Mouse (Mus musculus): Measurements from ENCODE around the gene Dock4. TPM values are rescaled to one million over a fixed set of nuclear protein-coding genes. Genes with fewer than 3 reads are reported as not detected.

The Dock4 gene
- total and polyA plus RNA-seq, 2 experiments from 2014 or later: 15.5 to 28.6 TPM

DNA sequence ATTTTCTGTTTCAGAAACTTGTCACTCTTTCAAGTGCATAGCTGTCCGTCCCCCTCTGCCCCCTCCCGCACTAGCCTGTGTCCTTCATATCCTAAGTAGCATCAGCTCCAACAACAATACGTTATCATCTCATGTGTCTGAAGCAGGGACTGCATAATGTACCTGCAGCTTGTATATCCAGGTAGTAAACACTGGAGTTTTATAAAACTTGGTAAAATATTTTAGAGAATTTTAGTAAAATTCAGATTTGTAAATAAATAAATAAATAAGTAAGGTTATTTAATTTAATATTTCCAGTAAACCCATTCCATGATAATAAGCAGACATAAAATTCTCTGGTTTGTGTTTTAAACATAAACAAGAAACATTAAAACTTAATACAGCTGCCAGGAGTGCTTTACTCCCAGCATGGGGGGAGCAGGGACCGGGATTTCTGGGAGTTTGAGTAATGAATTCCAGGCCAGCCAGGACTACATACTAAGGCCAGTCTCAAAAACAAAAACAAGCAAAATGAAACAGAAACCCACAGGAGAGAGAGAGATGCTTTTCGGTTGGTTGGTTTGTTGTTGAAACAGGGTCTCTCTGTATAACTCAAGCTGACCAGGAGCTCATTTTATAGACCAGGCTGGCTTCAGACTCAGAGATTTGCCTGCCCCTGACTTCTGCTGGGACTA, 352.7 kb downstream of the Dock4 start:
- Histone ChIP-seq H3K9ac (replicated peaks; ENCODE audit: low read length, poor library complexity, severe bottlenecking) (no peak overlapping the region), H3K27ac (ENCODE audit: low read depth, low read length) (no peak overlapping the region), H3K4me2 (ENCODE audit: low read depth, low read length, poor library complexity, severe bottlenecking) (no peak overlapping the region), H3K36me3 (ENCODE audit: insufficient read depth, low read length) (peaks cover 2% of the 10 kb centered on the region; the same call in 1 of the 2 replicates), H3K27me3 (ENCODE audit: insufficient read depth, low read length) (no peaks in the 10 kb centered on the region), H3K4me3 (ENCODE audit: low read depth, low read length) (no peak overlapping the region), H3K4me1 (ENCODE audit: insufficient read depth, low read length) (no peaks in the 10 kb centered on the region), H3K9me3 (ENCODE audit: low read length) (no peaks in the 10 kb centered on the region)
- TF ChIP-seq CTCF (IDR thresholded peaks at IDR 0.05): no peak
- 70% methylated on average over 5 of the region's 5 CpGs for WGBS
- ATAC-seq (ENCODE audit: low FRiP score): no peak
- no peak for DNase-seq (ENCODE audit: low spot score)

DNA sequence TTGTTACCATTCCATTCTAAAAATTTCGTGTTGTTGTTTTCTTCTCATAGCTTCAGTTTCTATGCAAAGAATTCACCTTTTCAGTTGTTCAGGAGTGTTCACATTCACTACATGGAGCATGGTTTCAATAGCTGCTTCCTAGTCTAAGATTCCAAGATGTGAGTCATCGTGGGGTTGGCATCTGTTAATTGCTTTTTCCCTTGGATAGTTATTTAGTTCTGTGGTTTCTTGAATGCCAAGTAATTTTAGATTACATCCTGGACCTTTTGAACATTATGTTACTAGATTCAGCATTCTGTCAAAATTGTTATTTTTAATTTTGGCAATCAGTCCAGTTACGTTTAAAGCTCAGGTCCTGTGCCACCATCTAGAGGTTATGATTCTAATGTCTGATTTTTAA, 355.7 kb downstream of the Dock4 start:
- no peak for TF ChIP-seq CTCF (IDR thresholded peaks at IDR 0.05)
- H3K9me3 ChIP-seq (ENCODE audit: low read length): no peaks in the 10 kb centered on the region
- peaks cover 2% of the 10 kb centered on the region; the same call in 1 of the 2 replicates for H3K36me3 ChIP-seq (ENCODE audit: insufficient read depth, low read length)
- whole genome bisulfite sequencing: 89% methylated on average over 3 of the region's 3 CpGs
- H3K27ac ChIP-seq (ENCODE audit: low read depth, low read length): no peak overlapping the region
- H3K27me3 ChIP-seq (ENCODE audit: insufficient read depth, low read length): no peaks in the 10 kb centered on the region
- no peak for ATAC-seq (ENCODE audit: low FRiP score)
- no peak overlapping the region for H3K4me2 ChIP-seq (ENCODE audit: low read depth, low read length, poor library complexity, severe bottlenecking)
- DNase-seq (ENCODE audit: low spot score): no peak
- no peak overlapping the region for H3K9ac ChIP-seq (replicated peaks; ENCODE audit: low read length, poor library complexity, severe bottlenecking)
- H3K4me1 ChIP-seq (ENCODE audit: insufficient read depth, low read length): no peaks in the 10 kb centered on the region
- no peak overlapping the region for H3K4me3 ChIP-seq (ENCODE audit: low read depth, low read length)

DNA sequence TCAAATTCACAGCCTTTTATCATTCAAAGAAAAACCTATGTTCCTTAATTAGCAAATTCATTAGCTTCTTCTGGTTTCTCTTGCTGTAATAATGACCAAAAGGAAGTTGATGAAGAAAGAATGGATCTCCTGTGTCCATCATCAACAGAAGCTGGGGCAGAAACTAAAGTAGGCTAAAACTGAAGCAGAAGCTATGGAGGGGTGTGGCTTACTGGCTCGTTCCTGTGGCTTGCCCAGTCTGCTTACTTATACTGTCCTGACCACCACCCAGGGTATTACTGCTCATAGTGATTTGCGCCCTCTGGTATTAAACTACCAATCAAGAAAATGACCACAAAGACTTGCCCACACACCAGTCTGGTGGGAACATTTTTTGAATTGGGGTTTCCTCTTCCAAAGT, 359.5 kb downstream of the Dock4 start:
- Histone ChIP-seq H3K4me2 (ENCODE audit: low read depth, low read length, poor library complexity, severe bottlenecking) (no peak overlapping the region), H3K4me3 (ENCODE audit: low read depth, low read length) (no peak overlapping the region), H3K4me1 (ENCODE audit: insufficient read depth, low read length) (no peaks in the 10 kb centered on the region), H3K9me3 (ENCODE audit: low read length) (no peaks in the 10 kb centered on the region), H3K27ac (ENCODE audit: low read depth, low read length) (no peak overlapping the region), H3K27me3 (ENCODE audit: insufficient read depth, low read length) (no peaks in the 10 kb centered on the region), H3K36me3 (ENCODE audit: insufficient read depth, low read length) (peaks cover 7% of the 10 kb centered on the region; the same call in 1 of the 2 replicates), H3K9ac (replicated peaks; ENCODE audit: low read length, poor library complexity, severe bottlenecking) (no peak overlapping the region)
- no peak for DNase-seq (ENCODE audit: low spot score)
- WGBS: 83% methylated on average over 2 of the region's 2 CpGs
- no peak for ATAC-seq (ENCODE audit: low FRiP score)
- TF ChIP-seq CTCF (IDR thresholded peaks at IDR 0.05): no peak

DNA sequence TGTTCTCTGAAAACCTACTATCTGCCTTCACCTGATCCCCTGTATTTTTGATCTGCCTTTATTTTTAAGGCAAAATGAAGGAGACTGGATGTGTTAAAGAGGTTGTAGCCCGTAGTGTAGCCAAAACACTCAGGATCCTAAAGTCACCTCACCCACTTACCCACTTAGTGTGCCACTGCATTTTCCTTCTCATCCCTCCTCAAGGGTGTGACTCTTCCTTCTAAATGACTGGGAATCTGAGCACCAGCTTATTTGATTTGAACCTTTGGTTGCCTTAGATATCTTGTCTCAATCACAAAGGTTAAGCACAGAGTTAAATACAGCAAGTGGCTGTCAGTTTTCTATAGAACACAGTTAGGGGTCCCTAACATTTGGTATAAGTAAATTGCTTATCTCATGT, 362.2 kb downstream of the Dock4 start:
- Histone ChIP-seq H3K4me3 (ENCODE audit: low read depth, low read length) (no peak overlapping the region), H3K27me3 (ENCODE audit: insufficient read depth, low read length) (no peaks in the 10 kb centered on the region), H3K9me3 (ENCODE audit: low read length) (no peaks in the 10 kb centered on the region), H3K9ac (replicated peaks; ENCODE audit: low read length, poor library complexity, severe bottlenecking) (no peak overlapping the region), H3K4me2 (ENCODE audit: low read depth, low read length, poor library complexity, severe bottlenecking) (no peak overlapping the region), H3K4me1 (ENCODE audit: insufficient read depth, low read length) (no peaks in the 10 kb centered on the region), H3K36me3 (ENCODE audit: insufficient read depth, low read length) (peaks cover 5% of the 10 kb centered on the region; the same call in 1 of the 2 replicates), H3K27ac (ENCODE audit: low read depth, low read length) (no peak overlapping the region)
- TF ChIP-seq CTCF (IDR thresholded peaks at IDR 0.05): no peak
- WGBS: 97% methylated on average over 1 of the region's 1 CpGs
- DNase-seq (ENCODE audit: low spot score) (no peak), ATAC-seq (ENCODE audit: low FRiP score) (no peak)

DNA sequence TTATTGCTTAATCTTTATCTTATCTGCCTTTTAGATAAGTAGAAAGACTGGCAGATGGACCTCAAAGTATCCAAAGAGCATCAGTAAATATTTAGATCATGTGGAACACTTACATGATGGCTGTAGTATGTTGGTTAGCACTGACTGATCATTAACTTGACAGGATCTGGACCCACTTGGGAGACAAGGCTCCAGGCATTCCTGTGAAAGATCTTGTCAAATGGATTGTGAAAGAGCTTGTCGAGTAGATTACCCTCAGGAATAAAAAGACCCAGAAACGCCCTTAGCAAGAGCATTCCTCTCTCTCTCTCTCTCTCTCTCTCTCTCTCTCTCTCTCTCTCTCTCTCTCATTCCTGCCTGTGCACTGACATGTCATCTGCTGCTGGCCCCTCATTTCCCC, 367.7 kb downstream of the Dock4 start:
- no peak for TF ChIP-seq CTCF (IDR thresholded peaks at IDR 0.05)
- Histone ChIP-seq H3K27ac (ENCODE audit: low read depth, low read length) (no peak overlapping the region), H3K36me3 (ENCODE audit: insufficient read depth, low read length) (peaks cover 6% of the 10 kb centered on the region; the same call in 1 of the 2 replicates), H3K9ac (replicated peaks; ENCODE audit: low read length, poor library complexity, severe bottlenecking) (no peak overlapping the region), H3K4me1 (ENCODE audit: insufficient read depth, low read length) (no peaks in the 10 kb centered on the region), H3K9me3 (ENCODE audit: low read length) (no peaks in the 10 kb centered on the region), H3K4me2 (ENCODE audit: low read depth, low read length, poor library complexity, severe bottlenecking) (no peak overlapping the region), H3K27me3 (ENCODE audit: insufficient read depth, low read length) (no peaks in the 10 kb centered on the region), H3K4me3 (ENCODE audit: low read depth, low read length) (no peak overlapping the region)
- DNase-seq (ENCODE audit: low spot score) (no peak), ATAC-seq (ENCODE audit: low FRiP score) (no peak)
- WGBS: 45% methylated on average over 2 of the region's 2 CpGs

DNA sequence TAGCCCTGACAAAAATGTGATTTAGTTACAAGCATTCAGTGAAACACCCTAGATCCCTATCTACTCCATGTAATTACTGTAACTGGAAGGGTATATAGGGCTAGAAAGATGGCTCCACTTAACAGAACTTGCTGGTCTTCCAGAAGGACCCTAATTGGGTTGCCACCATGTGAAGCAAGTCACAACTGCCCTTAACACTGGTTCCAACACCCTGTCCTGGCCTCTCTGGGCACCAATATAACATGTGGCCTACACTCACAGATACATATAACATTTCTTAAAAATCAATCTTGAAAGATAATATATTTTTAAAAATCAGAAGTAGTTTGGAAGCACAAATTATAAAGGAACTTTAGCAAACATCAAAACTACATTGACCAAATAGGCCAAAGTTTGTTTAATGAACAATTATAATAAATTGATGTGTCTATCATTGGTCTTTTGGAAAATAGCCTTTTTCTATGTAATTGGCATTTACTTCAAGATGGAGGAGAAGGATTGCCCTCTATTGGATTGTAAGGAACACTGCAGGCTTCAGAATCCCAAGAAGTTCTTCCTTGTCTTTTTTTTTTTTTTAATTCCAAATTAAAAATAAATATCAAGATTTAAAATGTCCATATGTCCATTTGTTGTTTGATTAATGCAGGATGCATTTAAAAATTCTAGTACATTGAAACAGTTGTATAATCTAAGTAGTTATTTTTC, 369.1 kb downstream of the Dock4 start:
- Histone ChIP-seq H3K4me2 (ENCODE audit: low read depth, low read length, poor library complexity, severe bottlenecking) (no peak overlapping the region), H3K9ac (replicated peaks; ENCODE audit: low read length, poor library complexity, severe bottlenecking) (no peak overlapping the region), H3K27me3 (ENCODE audit: insufficient read depth, low read length) (no peaks in the 10 kb centered on the region), H3K9me3 (ENCODE audit: low read length) (no peaks in the 10 kb centered on the region), H3K4me3 (ENCODE audit: low read depth, low read length) (no peak overlapping the region), H3K36me3 (ENCODE audit: insufficient read depth, low read length) (peaks cover 6% of the 10 kb centered on the region; the same call in 1 of the 2 replicates), H3K27ac (ENCODE audit: low read depth, low read length) (no peak overlapping the region), H3K4me1 (ENCODE audit: insufficient read depth, low read length) (no peaks in the 10 kb centered on the region)
- peak; percentile 84 for TF ChIP-seq CTCF (IDR thresholded peaks at IDR 0.05)
- ATAC-seq (ENCODE audit: low FRiP score) (no peak), DNase-seq (ENCODE audit: low spot score) (peak; percentile 55)
